Mouse (Mus musculus) layer of hippocampus, adult 8-10 months (tissue): Measurements from ENCODE around the gene Zfp366. TPM values are rescaled to one million over a fixed set of nuclear protein-coding genes. Genes with fewer than 3 reads are reported as not detected.

Experiments
- DNase-seq, 2 experiments: peaks; one replicate each; pipeline ENCODE4 v3.0.0; 2022; ENCODE audit warnings: low spot score in 2 of 2
- total RNA-seq, 4 experiments: library from RNA; stranded (reverse); gene quantifications; 2 replicates each; pipeline ENCODE4 v1.2.4; 2022

Zfp366 gene
- total RNA-seq, 4 experiments from 2014 or later, result 3.7 to 4.9 (median 3.9) TPM

DNA sequence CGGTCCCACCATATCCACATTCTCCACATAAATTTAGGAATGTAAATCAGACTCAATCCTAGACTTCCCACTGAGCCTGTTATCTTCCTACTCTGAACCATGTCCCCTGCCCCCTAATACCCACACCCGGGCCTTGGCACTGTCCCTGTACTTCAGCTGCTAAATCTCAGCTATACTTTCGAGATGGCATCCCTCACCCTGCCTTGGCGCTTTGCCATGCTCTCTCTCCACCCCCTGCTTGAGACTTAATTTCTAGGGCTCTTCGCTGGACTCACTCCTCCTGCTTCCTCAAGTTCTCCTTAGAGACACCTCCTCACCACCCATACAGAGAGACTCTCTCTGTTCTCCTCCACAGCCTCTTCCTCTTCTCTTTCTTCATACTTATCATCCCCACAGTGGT, 115.3 kb downstream of the Zfp366 start:
- DNase-seq, result no peak

Other genes with a start within 250 kb of the Zfp366 start
- gene 1700024P04Rik, start 200.3 kb upstream of the Zfp366 start, total RNA-seq, result not detected
- gene Ptcd2, start 159.9 kb downstream of the Zfp366 start, total RNA-seq, result 10 to 100 TPM; 26.4 to 35.2 (median 29.1) TPM
- gene Mrps27, start 160.0 kb downstream of the Zfp366 start, total RNA-seq, result 10 to 100 TPM; 23.5 to 32.8 (median 26.8) TPM